ENCODE assay signal across 8 mouse cellular contexts in genomic region chr19:45660503-45660790, GRCm38 (mm10). TPM values are rescaled to one million over a fixed set of nuclear protein-coding genes. Genes with fewer than 3 reads are reported as not detected.
DNase-seq lines count a peak whose midpoint lies in the region; ATAC-seq lines count a peak whose summit lies in the region.

No protein-coding gene starts in this region.

- peak overlapping the region; percentile 95 for H3K27ac ChIP-seq in heart, embryonic 11.5 days (ENCODE audit: low read depth, low read length)
- H3K27ac ChIP-seq in hindbrain, embryonic 12.5 days: peak overlapping the region; percentile 95
- H3K27ac ChIP-seq in midbrain, embryonic 10.5 days (replicated peaks): peak overlapping the region; percentile 98

- WGBS in heart, embryonic 11.5 days (ENCODE audit: insufficient replicate concordance): 18% methylated on average over 18 of the region's 18 CpGs
- 16% methylated on average over 18 of the region's 18 CpGs for WGBS in hindbrain, embryonic 12.5 days
- WGBS in midbrain, embryonic 10.5 days: 18% methylated on average over 18 of the region's 18 CpGs

- intact Hi-C loops in heart, postnatal 14 days (cut with DNase I): loop anchor here (5.0 kb wide), 1 partner anchor 88 kb away; no protein-coding TSS in a partner anchor

- H3K4me3 ChIP-seq in heart, embryonic 11.5 days (ENCODE audit: low read depth, low read length): peak overlapping the region; percentile 93
- H3K4me3 ChIP-seq in hindbrain, embryonic 12.5 days: peak overlapping the region; percentile 81
- H3K4me3 ChIP-seq in midbrain, embryonic 10.5 days: peak overlapping the region; percentile 87

- peak overlapping the region; percentile 88 for H3K4me2 ChIP-seq in heart, embryonic 11.5 days
- H3K4me2 ChIP-seq in hindbrain, embryonic 12.5 days (replicated peaks): peak overlapping the region; percentile 81

- no peak for ATAC-seq in heart, embryonic 11.5 days (replicated peaks; ENCODE audit: insufficient number of reproducible peaks, low FRiP score, low TSS enrichment)
- no peak for ATAC-seq in hindbrain, embryonic 12.5 days (ENCODE audit: low FRiP score)

- H3K27me3 ChIP-seq in heart, embryonic 11.5 days (ENCODE audit: control insufficient read depth, insufficient read depth, low read length): no peaks in the 10 kb centered on the region
- H3K27me3 ChIP-seq in hindbrain, embryonic 12.5 days: peaks cover 7% of the 10 kb centered on the region; the same call in 1 of the 2 replicates
- peaks cover 9% of the 10 kb centered on the region for H3K27me3 ChIP-seq in midbrain, embryonic 10.5 days (ENCODE audit: low read depth, poor library complexity, severe bottlenecking)

- H3K36me3 ChIP-seq in heart, embryonic 11.5 days (ENCODE audit: control insufficient read depth, insufficient read depth, low read length): no peaks in the 10 kb centered on the region
- H3K36me3 ChIP-seq in hindbrain, embryonic 12.5 days: no peaks in the 10 kb centered on the region
- no peaks in the 10 kb centered on the region for H3K36me3 ChIP-seq in midbrain, embryonic 10.5 days

- peak overlapping the region; percentile 99 for H3K9ac ChIP-seq in heart, embryonic 11.5 days (ENCODE audit: low read depth, low read length)
- H3K9ac ChIP-seq in hindbrain, embryonic 12.5 days: peak overlapping the region; percentile 97

- H3K4me1 ChIP-seq in heart, embryonic 11.5 days (ENCODE audit: control insufficient read depth, insufficient read depth, low read length): peaks cover 27% of the 10 kb centered on the region
- H3K4me1 ChIP-seq in hindbrain, embryonic 12.5 days: peaks cover 30% of the 10 kb centered on the region
- H3K4me1 ChIP-seq in midbrain, embryonic 10.5 days: peaks cover 41% of the 10 kb centered on the region

- H3K9me3 ChIP-seq in heart, embryonic 11.5 days (replicated peaks; ENCODE audit: control insufficient read depth, low read length): no peaks in the 10 kb centered on the region
- H3K9me3 ChIP-seq in hindbrain, embryonic 12.5 days (replicated peaks): no peaks in the 10 kb centered on the region
- H3K9me3 ChIP-seq in midbrain, embryonic 10.5 days (replicated peaks): no peaks in the 10 kb centered on the region

- DNase-seq in heart, postnatal 14 days: no peak
- DNase-seq in thymus, postnatal 14 days: peak; percentile 75
- no peak for DNase-seq in thymus, postnatal 36 days
- DNase-seq in midbrain, embryonic 10.5 days (ENCODE audit: low spot score): no peak
- DNase-seq in Muller cell, postnatal 12 days (ENCODE audit: inconsistent ontology term): no peak
- DNase-seq in cerebellum, postnatal 4 days (ENCODE audit: low spot score in 2 of 2): no peak

RNA-seq across cellular contexts. Expression of gene Fbxw4, which starts 0.3 kb away (rescaled TPM):
- polyA plus RNA-seq in heart, embryonic 11.5 days (2014; fragmentation: Nextera tagmentation; extraction: Ambion mirVana): 2.7 and 4.2 TPM in 2 replicates
- total RNA-seq in heart, postnatal 14 days (2021): 10 to 100 TPM; 24.3 to 24.8 TPM
- polyA plus RNA-seq in hindbrain, embryonic 12.5 days (2016; fragmentation: Nextera tagmentation; extraction: Ambion mirVana): 3.3 and 5.0 TPM in 2 replicates
- 3.3 and 3.9 TPM in 2 replicates for polyA plus RNA-seq in midbrain, embryonic 10.5 days (2016; fragmentation: Nextera tagmentation; extraction: Ambion mirVana)
